Mouse (Mus musculus): Measurements from ENCODE around the gene Slc22a12.

Slc22a12 gene

DNA sequence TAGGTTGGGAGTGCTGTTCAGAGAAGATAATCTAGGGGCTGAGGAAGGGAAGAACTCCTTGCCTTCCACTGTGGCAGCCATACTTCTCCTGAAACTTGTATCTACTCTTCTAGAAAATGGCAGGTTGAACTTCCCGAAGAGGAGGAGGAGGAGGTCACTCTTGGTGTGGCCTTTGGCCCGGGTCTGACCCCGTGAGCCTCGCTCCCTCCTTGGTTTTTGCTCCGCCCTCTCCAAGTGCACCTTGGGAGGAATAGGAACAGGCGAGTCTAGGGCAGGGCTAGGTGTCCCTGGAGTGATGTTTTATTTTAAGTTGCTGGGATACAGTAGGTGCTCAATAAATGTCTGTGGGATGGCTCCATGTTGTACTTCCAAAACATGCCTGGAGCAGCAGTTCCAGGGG is 27.9 kb downstream of the Slc22a12 start:
- no peak for DNase-seq

DNA sequence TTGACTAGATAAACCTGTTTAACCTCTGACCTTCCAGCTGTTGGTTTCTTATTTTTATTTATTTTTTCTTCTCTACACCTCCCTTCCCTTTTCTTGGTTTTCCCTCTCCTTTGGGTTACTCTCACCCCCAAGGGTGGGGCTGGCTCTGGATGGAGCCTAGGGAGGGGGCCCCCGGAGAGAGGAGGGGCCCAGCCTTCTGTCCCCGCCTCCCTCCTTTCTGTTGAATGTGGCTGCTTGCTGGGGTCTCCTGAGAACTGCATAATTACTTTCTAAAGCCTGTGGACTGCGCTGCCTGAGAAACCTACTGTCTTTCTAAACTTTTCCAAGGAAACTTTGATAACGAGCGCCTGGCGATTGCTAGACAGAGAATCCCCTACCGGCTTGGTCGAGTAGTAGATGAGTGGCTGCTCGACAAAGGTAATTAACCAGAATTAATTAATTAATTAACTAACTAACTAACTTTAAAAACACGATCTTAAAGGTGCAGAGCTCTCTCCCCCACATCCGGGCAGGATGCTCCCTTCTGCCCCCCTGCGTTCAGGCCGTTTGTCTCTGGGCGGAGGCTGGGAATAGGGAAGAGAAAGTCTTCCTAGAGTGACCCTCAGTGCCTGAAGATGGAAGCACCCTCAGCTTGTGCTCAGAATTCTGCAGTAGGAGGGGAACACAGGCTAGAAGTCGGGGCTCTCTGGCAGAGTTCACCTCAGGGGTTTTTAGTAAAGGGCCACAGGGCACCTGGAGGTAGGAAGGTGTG is 29.3 kb downstream of the Slc22a12 start:
- no peak for DNase-seq

- DNase-seq = no peak
Measured at GRCm38 (mm10) chr19:6510546-6510945, 32.3 kb downstream of the Slc22a12 start.

DNA sequence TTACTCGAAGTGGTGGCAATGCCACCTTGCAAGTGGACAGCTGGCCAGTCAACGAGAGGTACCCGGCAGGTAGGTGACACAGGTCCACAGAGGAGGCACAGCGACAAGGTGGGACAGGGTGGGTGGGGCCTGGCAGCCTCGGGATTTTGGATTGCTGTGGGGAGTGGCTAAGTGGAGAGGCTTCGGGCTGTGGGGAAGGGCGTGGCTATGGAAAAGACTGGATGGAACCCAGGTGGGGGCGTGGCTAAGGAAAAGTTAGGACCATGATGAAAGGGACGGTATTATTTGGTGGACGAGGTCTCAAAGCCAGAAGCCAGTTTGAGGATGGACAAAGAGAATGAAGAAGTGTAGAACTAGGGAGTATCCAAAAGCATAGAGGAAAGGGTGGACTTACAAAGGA is 33.0 kb downstream of the Slc22a12 start:
- no peak for DNase-seq

- DNase-seq = no peak
Measured at GRCm38 (mm10) chr19:6507393-6507792, 35.4 kb downstream of the Slc22a12 start.

DNA sequence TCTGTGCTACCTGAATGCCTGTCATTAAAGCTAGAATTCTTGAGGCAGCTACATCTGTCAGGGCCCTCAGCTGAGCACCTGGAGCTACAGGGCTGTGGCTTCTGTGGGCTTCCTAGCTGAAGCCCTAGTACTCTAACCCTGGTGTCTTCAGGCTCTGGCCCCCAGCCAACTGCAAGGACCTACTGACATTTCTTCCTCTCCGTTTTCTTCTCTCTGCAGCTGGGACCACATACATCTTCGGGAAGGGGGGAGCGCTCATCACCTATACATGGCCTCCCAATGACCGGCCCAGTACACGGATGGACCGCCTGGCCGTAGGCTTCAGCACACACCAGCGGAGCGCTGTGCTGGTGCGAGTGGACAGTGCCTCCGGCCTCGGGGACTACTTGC is 38.2 kb downstream of the Slc22a12 start:
- no peak for DNase-seq

GRCm38 (mm10) chr19:6503926-6504655 is 38.7 kb downstream of the Slc22a12 start:
- no peak for DNase-seq

GRCm38 (mm10) chr19:6502543-6503319 is 40.1 kb downstream of the Slc22a12 start:
- DNase-seq = peak; percentile 45 to 47

GRCm38 (mm10) chr19:6502035-6502541 is 40.7 kb downstream of the Slc22a12 start:
- DNase-seq = peak in 1 of 2 experiments; percentile 20

DNA sequence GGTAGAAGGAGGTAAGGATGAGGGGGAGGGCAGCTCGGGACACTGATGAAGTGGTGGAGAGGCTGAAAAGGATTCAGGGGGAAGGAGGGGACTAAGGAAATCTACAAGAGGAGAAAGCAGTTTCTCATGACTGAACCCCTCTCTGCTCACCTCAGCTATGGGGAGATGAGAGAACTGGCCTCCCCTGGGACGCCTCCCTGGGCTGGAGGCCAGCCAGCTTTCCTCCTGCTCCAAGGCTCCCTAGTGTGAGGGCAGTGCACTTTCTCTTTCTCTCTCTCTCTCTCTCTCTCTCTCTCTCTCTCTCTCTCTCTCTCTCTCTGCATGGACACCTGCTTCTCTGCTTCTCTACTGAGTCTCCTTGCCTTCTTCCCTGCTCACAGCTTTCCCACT is 42.2 kb downstream of the Slc22a12 start:
- no peak for DNase-seq

- DNase-seq = no peak
Measured at GRCm38 (mm10) chr19:6499860-6500635, 42.8 kb downstream of the Slc22a12 start.

DNA sequence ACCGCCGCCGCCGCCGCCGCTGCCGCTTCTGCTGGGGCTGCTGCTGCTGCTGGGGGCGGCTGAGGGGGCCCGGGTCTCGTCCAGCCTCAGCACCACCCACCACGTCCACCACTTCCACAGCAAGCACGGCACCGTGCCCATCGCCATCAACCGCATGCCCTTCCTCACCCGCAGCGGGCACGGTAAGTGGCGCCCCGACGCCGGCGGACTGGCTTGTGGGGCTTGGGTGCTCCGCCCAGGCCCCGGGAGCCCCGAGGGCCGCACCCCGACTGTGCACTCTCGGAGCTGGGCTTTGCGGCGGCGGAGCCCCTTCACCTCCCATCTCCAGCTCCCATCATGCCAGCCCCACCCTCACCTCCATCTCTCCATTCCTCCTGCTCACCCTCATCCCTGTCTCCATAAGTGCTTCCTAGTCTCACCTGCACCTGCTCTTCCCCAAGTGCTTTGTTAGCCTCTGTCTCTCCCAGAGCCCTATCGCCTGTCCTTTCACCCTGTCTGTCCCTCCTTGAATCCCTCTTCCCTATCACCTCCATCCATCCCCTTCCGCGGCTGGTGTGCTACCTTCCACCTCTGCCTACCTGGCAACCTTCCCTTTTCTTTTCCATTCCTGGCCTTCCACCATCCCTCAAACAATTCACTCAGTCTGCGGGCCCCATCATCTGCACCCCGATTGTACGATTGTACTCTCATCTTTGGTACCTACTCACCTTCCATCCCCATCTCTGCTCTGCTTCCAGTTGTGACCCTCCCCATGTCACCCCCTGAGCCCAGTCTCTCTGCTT is 44.3 kb downstream of the Slc22a12 start:
- DNase-seq = peak in 1 of 2 experiments; percentile 23

- peak in 1 of 2 experiments; percentile 21 for DNase-seq
Measured at GRCm38 (mm10) chr19:6497803-6498202, 45.0 kb downstream of the Slc22a12 start.

- DNase-seq = peak in 1 of 2 experiments; percentile 21
Measured at GRCm38 (mm10) chr19:6497150-6497801, 45.6 kb downstream of the Slc22a12 start.

- no peak for DNase-seq
Measured at GRCm38 (mm10) chr19:6496462-6497149, 46.2 kb downstream of the Slc22a12 start.

DNA sequence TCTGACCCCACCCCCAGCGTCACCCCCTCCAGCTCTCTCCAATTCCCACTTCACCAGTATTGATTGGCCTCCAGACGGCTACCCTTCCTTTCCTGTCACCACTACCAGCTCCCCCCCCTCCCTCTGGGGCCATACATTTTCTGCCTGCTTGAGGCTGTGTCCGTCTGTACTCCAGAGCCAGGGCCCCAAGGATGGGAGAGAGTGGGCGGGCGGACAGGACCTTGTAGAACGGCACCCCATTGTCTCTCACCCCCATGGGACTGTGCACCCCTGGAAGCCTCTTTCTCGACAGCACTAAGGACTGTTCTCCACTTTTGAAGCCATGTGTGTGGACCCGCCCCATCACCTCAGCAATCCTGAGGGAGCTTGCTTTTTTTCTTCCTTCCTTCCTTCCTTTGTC is 47.1 kb downstream of the Slc22a12 start:
- DNase-seq = no peak

DNA sequence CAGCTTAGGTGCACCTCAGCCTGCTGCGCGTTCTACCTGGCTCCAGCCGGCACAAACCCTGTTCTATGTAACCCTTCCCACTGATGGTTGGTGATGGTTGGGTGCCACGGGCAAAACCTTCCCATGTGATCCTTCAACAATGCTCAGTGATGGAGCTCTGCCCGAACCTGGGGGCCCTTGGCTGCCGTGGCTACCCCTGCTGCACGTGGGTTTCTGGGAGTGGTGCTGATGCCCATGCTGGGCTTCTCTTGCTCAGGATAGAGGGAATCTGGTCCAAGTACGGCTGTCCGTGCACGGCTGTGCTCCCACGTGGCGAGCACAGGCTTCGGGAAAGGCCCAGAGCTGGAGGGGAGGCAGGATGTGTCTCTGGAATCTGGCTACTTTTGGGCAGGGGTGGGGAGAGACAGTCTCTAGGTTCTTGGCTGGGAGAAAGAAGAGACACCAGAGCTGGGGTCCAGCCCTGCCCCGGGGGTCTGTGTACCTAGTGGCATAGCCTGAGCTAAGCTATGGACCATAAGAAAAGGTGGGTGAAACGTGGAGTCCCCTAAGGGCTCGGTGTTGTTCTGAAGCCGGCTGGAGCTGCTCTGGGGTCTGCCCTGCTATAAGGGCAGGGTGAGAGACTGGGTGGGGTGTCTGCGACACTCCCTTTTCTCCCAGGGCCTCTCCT is 48.2 kb downstream of the Slc22a12 start:
- DNase-seq = no peak

DNA sequence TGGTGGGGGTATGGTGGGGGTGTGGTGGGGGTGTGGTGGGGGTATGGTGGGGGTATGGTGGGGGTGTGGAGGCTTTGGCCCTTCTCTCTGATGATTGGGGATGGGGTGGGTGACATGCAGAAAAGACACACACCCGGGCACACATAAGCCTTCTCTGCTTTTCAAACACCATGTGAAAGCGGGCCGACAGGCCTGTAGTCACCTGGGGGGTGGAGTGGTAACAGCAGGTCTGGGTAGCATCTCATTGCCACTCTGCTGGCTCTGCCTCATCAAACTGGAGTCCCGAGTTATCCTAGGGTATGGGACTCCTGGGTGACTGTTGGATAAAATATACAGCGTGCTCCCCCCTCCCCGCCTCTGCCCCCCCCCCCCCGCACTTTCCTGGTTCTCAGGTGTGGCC is 48.8 kb downstream of the Slc22a12 start:
- no peak for DNase-seq

GRCm38 (mm10) chr19:6493219-6493618 is 49.6 kb downstream of the Slc22a12 start:
- no peak for DNase-seq

DNA sequence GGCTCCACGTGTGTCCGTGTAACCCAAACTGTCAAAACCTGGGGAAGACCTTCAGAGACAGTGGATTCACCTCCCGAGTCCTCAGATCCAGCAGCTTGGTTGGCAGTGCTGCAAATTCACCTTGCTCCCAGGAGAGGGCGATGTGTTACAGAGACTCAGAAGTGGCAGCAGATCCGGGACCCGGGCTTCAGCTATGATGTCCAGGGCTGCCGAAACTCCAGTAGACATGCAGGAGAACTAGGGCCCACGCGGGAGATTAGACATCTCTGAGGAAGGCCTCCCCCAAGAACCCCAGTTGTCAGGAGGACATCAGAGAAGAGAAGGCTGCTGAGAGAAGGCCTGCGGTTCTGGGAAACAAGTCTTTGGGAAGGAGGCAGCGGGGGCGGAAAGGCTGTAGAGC is 50.7 kb downstream of the Slc22a12 start:
- peak; percentile 62 to 64 for DNase-seq

Data from B cell, adult 2 months (primary cell).